Mouse (Mus musculus): ENCODE measurements around the gene Dgkh.
"Not testable (repeated sequence)": the region's sequence is repeated elsewhere in the genome, so short reads cannot be mapped to it uniquely, and the experiment has no call there.

Dgkh gene

GRCm38 (mm10) chr14:78723655-78724054, 8.9 kb downstream of the Dgkh start:
- DNase-seq (ENCODE audit: low read depth in 2 of 2, low spot score in 2 of 2): not testable (repeated sequence)

- no peak for DNase-seq (ENCODE audit: low read depth in 2 of 2, low spot score in 2 of 2)
Observed at GRCm38 (mm10) chr14:78722031-78722430, 10.5 kb downstream of the Dgkh start.

- no peak for DNase-seq (ENCODE audit: low read depth in 2 of 2, low spot score in 2 of 2)
Observed at GRCm38 (mm10) chr14:78716035-78716434, 16.5 kb downstream of the Dgkh start.

- DNase-seq (ENCODE audit: low read depth in 2 of 2, low spot score in 2 of 2): no peak
Observed at GRCm38 (mm10) chr14:78712565-78713148, 19.9 kb downstream of the Dgkh start.

- DNase-seq (ENCODE audit: low read depth in 2 of 2, low spot score in 2 of 2): no peak
Observed at GRCm38 (mm10) chr14:78710647-78711046, 21.9 kb downstream of the Dgkh start.

GRCm38 (mm10) chr14:78705616-78706015, 27.0 kb downstream of the Dgkh start:
- DNase-seq (ENCODE audit: low read depth in 2 of 2, low spot score in 2 of 2): no peak

GRCm38 (mm10) chr14:78703989-78704388, 28.6 kb downstream of the Dgkh start:
- DNase-seq (ENCODE audit: low read depth in 2 of 2, low spot score in 2 of 2): no peak

GRCm38 (mm10) chr14:78703361-78703760, 29.2 kb downstream of the Dgkh start:
- no peak for DNase-seq (ENCODE audit: low read depth in 2 of 2, low spot score in 2 of 2)

GRCm38 (mm10) chr14:78702048-78702447, 30.5 kb downstream of the Dgkh start:
- DNase-seq (ENCODE audit: low read depth in 2 of 2, low spot score in 2 of 2): no peak

GRCm38 (mm10) chr14:78701501-78701900, 31.1 kb downstream of the Dgkh start:
- DNase-seq (ENCODE audit: low read depth in 2 of 2, low spot score in 2 of 2): no peak

- no peak for DNase-seq (ENCODE audit: low read depth in 2 of 2, low spot score in 2 of 2)
Observed at GRCm38 (mm10) chr14:78701087-78701486, 31.5 kb downstream of the Dgkh start.

- DNase-seq (ENCODE audit: low read depth in 2 of 2, low spot score in 2 of 2): no peak
Observed at GRCm38 (mm10) chr14:78699634-78700033, 32.9 kb downstream of the Dgkh start.

GRCm38 (mm10) chr14:78699196-78699595, 33.4 kb downstream of the Dgkh start:
- peak in 1 of 2 experiments; percentile 7 for DNase-seq (ENCODE audit: low read depth in 2 of 2, low spot score in 2 of 2)

- DNase-seq (ENCODE audit: low read depth in 2 of 2, low spot score in 2 of 2): no peak
Observed at GRCm38 (mm10) chr14:78694121-78694520, 38.5 kb downstream of the Dgkh start.

GRCm38 (mm10) chr14:78692602-78693001, 40.0 kb downstream of the Dgkh start:
- no peak for DNase-seq (ENCODE audit: low read depth in 2 of 2, low spot score in 2 of 2)

- DNase-seq (ENCODE audit: low read depth in 2 of 2, low spot score in 2 of 2): no peak
Observed at GRCm38 (mm10) chr14:78691926-78692487, 40.6 kb downstream of the Dgkh start.

- no peak for DNase-seq (ENCODE audit: low read depth in 2 of 2, low spot score in 2 of 2)
Observed at GRCm38 (mm10) chr14:78690883-78691282, 41.7 kb downstream of the Dgkh start.

GRCm38 (mm10) chr14:78690387-78690786, 42.2 kb downstream of the Dgkh start:
- DNase-seq (ENCODE audit: low read depth in 2 of 2, low spot score in 2 of 2): no peak

- no peak for DNase-seq (ENCODE audit: low read depth in 2 of 2, low spot score in 2 of 2)
Observed at GRCm38 (mm10) chr14:78689950-78690349, 42.6 kb downstream of the Dgkh start.

- peak; percentile 31 to 61 for DNase-seq (ENCODE audit: low read depth in 2 of 2, low spot score in 2 of 2)
Observed at GRCm38 (mm10) chr14:78687716-78688115, 44.9 kb downstream of the Dgkh start.

GRCm38 (mm10) chr14:78686701-78687100, 45.9 kb downstream of the Dgkh start:
- no peak for DNase-seq (ENCODE audit: low read depth in 2 of 2, low spot score in 2 of 2)

- DNase-seq (ENCODE audit: low read depth in 2 of 2, low spot score in 2 of 2): no peak
Observed at GRCm38 (mm10) chr14:78684171-78684570, 48.4 kb downstream of the Dgkh start.

- DNase-seq (ENCODE audit: low read depth in 2 of 2, low spot score in 2 of 2): peak; percentile 50 to 59
Observed at GRCm38 (mm10) chr14:78678981-78679380, 53.6 kb downstream of the Dgkh start.
